Mouse (Mus musculus) brain, embryonic 18.5 days (tissue): ENCODE measurements around the gene Hist2h3b.
A peak's percentile ranks its signal among the peaks of the same experiment; 100 is the strongest.
"Not testable (repeated sequence)": the region's sequence is repeated elsewhere in the genome, so short reads cannot be mapped to it uniquely, and the experiment has no call there.

Experiments
- DNase-seq: peaks from one replicate; pipeline ENCODE4 v3.0.0-alpha.2; 2012; ENCODE audit warnings: low read depth, low spot score

The Hist2h3b gene

DNA sequence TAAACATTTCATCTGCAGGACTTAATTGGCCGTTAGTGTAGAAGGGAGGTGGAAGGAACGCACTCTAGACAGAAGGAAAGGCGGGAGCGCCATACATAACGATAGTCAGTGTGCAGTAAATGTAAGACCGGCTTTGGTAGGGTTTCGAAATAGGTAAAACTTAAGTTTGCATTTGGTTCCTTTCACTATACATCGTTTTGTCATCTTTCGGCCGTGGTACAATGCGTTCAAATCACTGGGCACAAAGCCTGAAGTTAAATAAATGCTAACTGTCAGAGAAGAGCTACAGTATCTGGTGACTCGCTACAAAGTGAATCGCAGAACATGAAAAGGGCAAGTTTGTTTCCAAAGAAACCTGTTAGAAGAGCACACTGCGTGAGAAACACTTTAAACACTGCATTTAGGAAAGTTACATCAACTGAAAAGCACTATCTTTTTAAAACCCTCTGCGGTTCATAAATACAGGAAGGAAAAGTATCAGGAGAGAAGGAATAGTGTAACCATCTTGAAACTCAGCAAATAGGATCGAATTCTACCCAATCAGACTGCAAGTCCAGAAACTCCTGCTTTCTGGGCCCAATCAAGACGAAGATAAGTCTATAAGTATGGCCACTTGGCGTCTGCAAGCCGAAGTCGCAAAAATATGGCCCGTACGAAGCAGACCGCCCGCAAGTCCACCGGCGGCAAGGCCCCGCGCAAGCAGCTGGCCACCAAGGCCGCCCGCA lies at the start of gene Hist2h3b:
Gene Hist2h3b (plus strand): TSS at position 604 of the 725 bp plus-strand sequence.
- peak; percentile 83 for DNase-seq

GRCm38 (mm10) chr3:96219191-96219641 lies 49.2 kb upstream of the Hist2h3b start:
- no peak for DNase-seq

DNA sequence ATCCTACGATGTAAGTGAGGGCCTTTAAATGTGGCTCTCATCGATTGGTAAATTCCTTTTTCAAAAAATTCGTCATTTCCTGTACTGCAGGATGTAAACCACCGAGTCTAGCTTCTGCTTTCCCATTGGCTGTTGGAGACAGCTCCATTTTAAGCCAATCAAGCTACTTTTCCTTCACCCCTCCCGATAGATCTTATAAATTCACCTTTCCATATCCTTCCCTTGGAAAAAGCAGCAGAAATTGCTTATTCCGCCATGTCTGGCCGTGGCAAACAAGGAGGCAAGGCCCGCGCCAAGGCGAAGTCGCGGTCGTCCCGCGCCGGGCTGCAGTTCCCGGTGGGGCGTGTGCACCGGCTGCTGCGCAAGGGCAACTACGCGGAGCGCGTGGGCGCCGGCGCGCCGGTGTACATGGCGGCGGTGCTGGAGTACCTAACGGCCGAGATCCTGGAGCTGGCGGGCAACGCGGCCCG lies 48.8 kb upstream of the Hist2h3b start, which contains the start of the genes Bola1 and Hist2h2ab:
Gene Bola1 (minus strand): TSS at position 49 of the 470 bp plus-strand sequence.
Gene Hist2h2ab (plus strand): TSS at position 205 of the 470 bp plus-strand sequence.
- peak; percentile 88 for DNase-seq

GRCm38 (mm10) chr3:96220131-96220764 lies 48.2 kb upstream of the Hist2h3b start:
- DNase-seq = not testable (repeated sequence)

DNA sequence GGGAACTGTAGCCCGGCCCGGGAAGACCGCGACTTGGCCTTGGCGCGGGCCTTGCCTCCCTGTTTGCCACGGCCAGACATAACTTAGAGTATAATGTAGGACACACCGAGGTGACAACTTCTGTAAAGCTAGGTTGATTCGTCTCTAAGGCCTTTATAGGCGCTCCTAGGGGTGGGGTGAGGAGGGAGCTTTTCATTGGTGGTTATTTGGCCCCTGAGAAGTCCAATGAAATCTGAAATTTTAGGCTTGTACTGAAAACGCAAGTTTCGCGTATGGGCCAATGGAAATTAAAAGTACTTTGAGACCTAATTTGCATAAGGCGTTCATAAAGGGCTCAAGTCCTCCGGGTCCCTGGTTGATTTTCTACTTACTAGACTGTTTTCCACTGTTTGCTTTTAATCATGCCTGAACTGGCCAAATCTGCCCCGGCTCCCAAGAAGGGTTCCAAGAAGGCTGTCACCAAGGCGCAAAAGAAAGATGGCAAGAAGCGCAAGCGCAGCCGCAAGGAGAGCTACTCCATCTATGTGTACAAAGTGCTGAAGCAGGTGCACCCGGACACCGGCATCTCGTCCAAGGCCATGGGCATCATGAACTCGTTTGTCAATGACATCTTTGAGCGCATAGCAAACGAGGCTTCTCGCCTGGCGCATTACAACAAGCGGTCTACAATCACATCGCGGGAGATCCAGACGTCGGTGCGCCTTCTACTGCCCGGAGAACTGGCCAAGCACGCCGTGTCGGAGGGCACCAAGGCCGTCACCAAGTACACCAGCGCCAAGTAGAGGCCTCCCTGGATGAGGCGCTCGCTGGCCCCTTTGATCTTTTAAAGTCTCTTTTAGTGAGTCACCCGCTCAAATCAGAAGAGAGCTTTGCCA lies 47.5 kb upstream of the Hist2h3b start, which contains the start of the genes Hist2h2ac and Hist2h2be:
Gene Hist2h2ac (minus strand): TSS at position 116 of the 875 bp plus-strand sequence.
Gene Hist2h2be (plus strand): TSS at position 355 of the 875 bp plus-strand sequence.
- DNase-seq = peak; percentile 90

DNA sequence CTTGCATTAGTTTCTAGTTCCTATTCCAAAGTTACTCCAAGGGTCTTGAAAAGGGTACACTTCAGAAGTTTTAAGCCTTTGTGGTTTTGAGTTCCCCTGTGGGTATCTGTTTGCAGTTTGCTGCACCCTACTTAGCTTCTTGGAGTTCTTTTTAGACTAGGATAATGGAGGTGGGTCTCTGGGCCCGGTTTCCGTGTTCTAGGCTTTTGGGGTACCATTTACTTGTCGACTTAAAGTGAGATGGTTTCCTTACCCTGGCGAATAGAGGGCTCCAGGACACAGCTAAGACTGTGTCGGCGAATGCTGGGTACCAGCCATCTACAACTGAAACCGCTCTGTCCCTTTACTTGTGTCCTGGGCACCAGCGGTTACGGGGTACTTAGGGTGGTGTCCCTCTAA lies 46.8 kb upstream of the Hist2h3b start:
- no peak for DNase-seq

DNA sequence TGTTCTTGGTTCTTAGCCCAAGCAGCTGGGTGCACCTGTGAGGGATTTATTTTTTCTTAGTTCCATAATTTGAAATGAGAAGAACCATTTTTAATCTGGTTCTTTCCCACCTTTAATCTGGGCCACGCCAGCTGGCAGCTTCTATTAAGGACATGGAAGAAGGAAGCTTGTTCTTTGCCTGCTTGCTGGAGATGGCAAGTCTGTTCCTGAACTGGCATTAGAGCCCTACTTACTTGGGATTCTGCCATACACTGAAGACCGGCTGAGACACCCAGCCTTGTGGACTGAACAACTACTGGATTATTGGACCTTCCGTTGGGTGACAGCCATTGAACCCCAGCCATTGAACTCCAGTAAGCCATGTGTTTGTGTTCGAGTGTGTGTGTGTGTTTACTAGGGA lies 45.7 kb upstream of the Hist2h3b start:
- no peak for DNase-seq

- DNase-seq = no peak
These were observed 43.0 kb upstream of the Hist2h3b start for GRCm38 (mm10) chr3:96225421-96225820.

GRCm38 (mm10) chr3:96226695-96227648 lies 41.5 kb upstream of the Hist2h3b start:
- no peak for DNase-seq

DNA sequence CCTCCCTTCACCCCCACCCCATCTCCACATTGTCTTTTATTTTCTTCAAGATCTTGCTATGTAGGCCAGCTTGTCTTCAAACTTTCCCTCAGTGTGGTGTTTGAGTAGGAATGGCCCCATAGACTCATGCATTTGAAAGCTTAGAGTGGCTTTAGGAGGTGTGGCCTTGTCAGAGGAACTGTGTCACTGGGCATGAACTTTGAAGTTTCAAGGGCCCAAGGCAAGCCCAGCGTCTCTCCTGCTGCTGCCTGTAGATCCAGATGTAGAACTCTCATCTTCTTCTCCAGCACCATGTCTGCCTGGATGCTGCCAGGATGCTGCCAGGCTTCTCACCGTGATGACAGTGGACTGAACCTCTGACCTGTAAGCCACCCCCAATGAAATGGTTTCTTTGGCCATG lies 39.6 kb upstream of the Hist2h3b start:
- DNase-seq = no peak

DNA sequence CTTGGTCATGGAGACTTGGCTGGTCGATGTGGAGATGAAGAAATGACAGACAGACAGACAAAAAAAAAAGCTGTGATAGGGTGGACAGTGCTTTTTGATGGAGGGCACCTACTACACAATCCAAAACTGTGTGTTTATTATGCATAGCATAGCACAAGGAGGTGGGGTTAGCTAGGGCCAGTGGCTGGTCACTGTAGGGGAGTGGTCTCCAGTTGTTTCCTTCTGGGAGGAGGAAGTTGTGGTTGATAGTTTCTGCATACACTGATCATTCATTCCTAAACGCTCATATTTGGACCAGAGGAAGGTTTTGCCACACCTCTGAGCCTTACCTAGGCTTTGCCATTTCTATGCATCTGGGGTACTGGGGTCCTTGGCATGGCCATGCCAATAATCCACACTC lies 38.0 kb upstream of the Hist2h3b start:
- DNase-seq = no peak

GRCm38 (mm10) chr3:96230910-96231757 lies 37.3 kb upstream of the Hist2h3b start:
- DNase-seq = no peak

DNA sequence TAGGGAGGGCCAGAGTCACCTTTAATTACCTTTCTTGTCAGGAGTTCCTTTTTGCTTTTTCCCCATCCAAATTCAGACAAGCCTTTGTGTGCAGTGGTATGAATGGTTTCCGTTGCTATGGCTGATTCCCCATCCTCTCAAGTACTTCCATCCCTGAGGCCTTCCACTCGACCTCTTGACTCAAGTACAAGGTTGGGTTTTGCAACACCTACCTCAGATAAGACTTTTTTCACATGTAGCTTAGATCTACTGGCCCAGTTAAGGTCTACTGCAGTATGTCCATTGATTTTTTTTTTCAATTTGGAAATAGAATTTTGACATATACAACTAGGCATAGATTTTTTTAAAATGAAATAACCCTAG lies 36.7 kb upstream of the Hist2h3b start:
- DNase-seq = no peak

- no peak for DNase-seq
These were observed 33.5 kb upstream of the Hist2h3b start for GRCm38 (mm10) chr3:96234914-96235313.

- no peak for DNase-seq
These were observed 32.6 kb upstream of the Hist2h3b start for GRCm38 (mm10) chr3:96235836-96236235.

- no peak for DNase-seq
These were observed 31.6 kb upstream of the Hist2h3b start for GRCm38 (mm10) chr3:96236834-96237334.

DNA sequence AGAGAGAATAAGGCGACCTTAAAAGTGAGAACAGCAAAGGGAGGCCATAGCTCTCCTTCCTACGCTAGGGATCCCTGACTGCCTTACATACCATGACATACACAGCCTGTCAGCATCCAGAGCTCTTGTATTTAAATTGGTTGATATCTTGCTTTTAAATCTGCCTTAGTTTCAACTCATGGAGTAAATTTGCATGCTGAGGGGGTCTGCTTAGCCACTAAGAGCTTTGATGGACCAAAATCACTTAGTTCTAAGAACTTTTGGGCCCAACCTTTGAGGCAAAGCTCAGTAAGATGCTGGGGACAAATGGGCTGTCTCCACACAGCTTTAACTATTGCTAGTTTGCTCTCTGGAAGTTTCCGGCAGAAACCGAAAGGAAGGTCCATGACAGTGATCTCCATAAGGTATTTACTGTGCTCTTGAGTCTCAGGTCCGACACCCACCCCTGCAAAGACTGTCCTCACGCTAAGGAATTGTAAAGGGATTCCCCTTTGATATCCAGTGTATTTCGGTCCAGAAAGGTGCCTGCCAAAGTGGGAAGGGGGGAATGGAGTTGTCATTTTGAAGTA lies 31.0 kb upstream of the Hist2h3b start:
- DNase-seq = no peak

- no peak for DNase-seq
These were observed 30.4 kb upstream of the Hist2h3b start for GRCm38 (mm10) chr3:96237904-96238511.
